Mouse (Mus musculus) heart, embryonic 13.5 days (tissue): Measurements from ENCODE around the gene 1700061G19Rik. TPM values are rescaled to one million over a fixed set of nuclear protein-coding genes. Genes with fewer than 3 reads are reported as not detected.
A peak's percentile ranks its signal among the peaks of the same experiment; 100 is the strongest.

Experiments used
- ATAC-seq: fragments of 200-750 bp; cut with Nextera tagmentation; 2 replicates; pipeline ENCODE4 v1.8.0; 2017; ENCODE audit warnings: moderate TSS enrichment; ENCODE audit not compliant: insufficient number of reproducible peaks, low FRiP score, low TSS enrichment; ENCODE audit errors: extremely low read depth
- H3K27ac ChIP-seq: fragments of 300-500 bp; sonication (generic); replicated peaks from 2 replicates; pipeline ENCODE4 v1.5.1; 2015; ENCODE audit warnings: moderate library complexity, mild to moderate bottlenecking, inconsistent platforms
- H3K27me3 ChIP-seq: fragments of 300-500 bp; sonication (generic); replicated peaks from 2 replicates; pipeline ENCODE4 v1.6.1; 2015; ENCODE audit warnings: mild to moderate bottlenecking, inconsistent platforms
- H3K36me3 ChIP-seq: fragments of 300-500 bp; sonication (generic); 2 replicates; pipeline ENCODE4 v1.6.1; 2015; ENCODE audit warnings: mild to moderate bottlenecking, inconsistent platforms
- H3K4me1 ChIP-seq: fragments of 300-500 bp; sonication (generic); 2 replicates; pipeline ENCODE4 v1.6.1; 2015; ENCODE audit warnings: inconsistent platforms
- H3K4me2 ChIP-seq: fragments of 300-500 bp; sonication (generic); 2 replicates; pipeline ENCODE4 v1.6.1; 2015; ENCODE audit warnings: inconsistent platforms, mild to moderate bottlenecking, moderate library complexity
- H3K4me3 ChIP-seq: fragments of 300-500 bp; sonication (generic); 2 replicates; pipeline ENCODE4 v1.5.1; 2015; ENCODE audit warnings: moderate library complexity, mild to moderate bottlenecking, inconsistent platforms
- H3K9ac ChIP-seq: fragments of 300-500 bp; sonication (generic); 2 replicates; pipeline ENCODE4 v1.6.1; 2015; ENCODE audit warnings: inconsistent platforms, mild to moderate bottlenecking, moderate library complexity
- H3K9me3 ChIP-seq: fragments of 300-500 bp; sonication (generic); 2 replicates; pipeline ENCODE4 v1.6.1; 2016; ENCODE audit warnings: inconsistent platforms
- WGBS: fragments of 180-500 bp; shearing (Covaris S2); methylation state at CpG from one replicate; pipeline ENCODE4 v1.1.7; 2015; ENCODE audit warnings: mixed read lengths; 5-methylcytosine and 5-hydroxymethylcytosine counted together
- polyA plus RNA-seq: library from polyadenylated mRNA; unstranded; fragments of >200 nt; fragmentation: Nextera tagmentation; extraction: Ambion mirVana; gene quantifications from 2 replicates; pipeline ENCODE4 v1.2.1, GENCODE M21; 2015

Gene 1700061G19Rik
- 0.24 and 0.37 TPM in 2 replicates for polyA plus RNA-seq

DNA sequence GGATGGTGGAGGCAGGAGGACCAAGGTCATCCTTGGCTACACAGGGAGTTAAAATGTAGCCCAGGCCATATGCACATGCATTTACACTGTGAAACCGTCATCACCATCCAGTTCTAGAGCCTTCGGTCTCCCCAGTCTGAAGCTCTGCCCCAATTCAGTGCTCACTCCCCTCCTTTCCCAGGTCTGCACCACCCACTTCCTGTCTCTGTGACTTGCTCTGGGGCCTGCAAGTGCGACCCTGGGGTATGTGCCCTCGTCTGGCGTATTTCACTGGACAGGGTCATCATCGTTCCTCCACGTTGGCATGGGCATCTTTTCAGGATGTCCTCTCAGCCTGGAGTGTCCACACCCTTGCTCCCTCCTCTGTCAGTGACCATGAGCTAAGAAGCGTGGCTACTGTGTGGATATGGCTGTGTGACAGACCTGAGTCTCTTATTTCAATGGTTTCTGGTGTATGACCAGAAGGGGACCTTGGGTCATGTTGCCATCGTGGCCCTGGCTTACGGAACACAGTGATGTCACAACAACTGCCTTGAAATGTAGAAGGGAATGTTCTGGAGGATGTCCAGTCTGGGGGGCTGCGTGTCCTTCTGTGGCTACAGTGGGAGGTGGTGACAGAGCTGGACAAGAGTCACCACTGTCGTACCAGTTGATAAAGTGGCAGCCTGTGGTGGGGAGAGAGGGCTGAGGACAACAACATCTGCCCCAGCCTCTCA is at the start of gene 1700061G19Rik:
Gene 1700061G19Rik, plus strand, starts transcription at position 542 of the 716 bp plus-strand sequence.
- H3K9ac ChIP-seq: no peak within 1 kb of the TSS
- H3K27me3 ChIP-seq: no peaks in the 10 kb centered on the region
- H3K4me1 ChIP-seq: no peaks in the 10 kb centered on the region
- no peaks in the 10 kb centered on the region for H3K9me3 ChIP-seq
- H3K36me3 ChIP-seq: no peaks in the 10 kb centered on the region
- no peak within 1 kb of the TSS for H3K4me2 ChIP-seq
- H3K27ac ChIP-seq: no peak within 1 kb of the TSS
- H3K4me3 ChIP-seq: no peak within 1 kb of the TSS
- WGBS: 63% methylated on average over 12 of the region's 12 CpGs
- ATAC-seq: no peak

DNA sequence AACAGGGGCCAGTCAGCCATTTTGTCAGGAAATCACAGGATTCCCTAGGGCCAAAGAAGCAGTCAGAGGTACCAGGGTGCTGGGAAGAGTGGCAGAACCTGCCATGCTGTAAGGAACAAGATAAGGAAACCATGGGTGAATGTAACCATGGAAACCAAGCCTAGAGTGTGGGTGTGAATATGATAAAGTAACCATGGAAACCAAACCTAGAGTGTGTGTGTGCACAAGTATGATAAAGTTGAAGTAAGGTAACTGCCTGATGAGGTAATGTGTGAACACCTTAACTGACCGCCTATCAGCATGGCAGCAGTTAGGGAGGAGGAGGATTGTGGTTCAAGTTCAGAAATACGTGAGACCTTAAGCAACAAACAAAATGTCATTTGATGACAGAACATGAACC is 48.6 kb upstream of the 1700061G19Rik start:
- Histone ChIP-seq H3K9ac (no peak overlapping the region), H3K27ac (no peak overlapping the region), H3K9me3 (no peaks in the 10 kb centered on the region), H3K27me3 (peaks cover 20% of the 10 kb centered on the region; the same call in 1 of the 2 replicates), H3K4me2 (no peak overlapping the region), H3K4me1 (peaks cover 20% of the 10 kb centered on the region), H3K36me3 (no peaks in the 10 kb centered on the region), H3K4me3 (no peak overlapping the region)
- no peak for ATAC-seq
- WGBS: 79% methylated on average over 2 of the region's 2 CpGs

DNA sequence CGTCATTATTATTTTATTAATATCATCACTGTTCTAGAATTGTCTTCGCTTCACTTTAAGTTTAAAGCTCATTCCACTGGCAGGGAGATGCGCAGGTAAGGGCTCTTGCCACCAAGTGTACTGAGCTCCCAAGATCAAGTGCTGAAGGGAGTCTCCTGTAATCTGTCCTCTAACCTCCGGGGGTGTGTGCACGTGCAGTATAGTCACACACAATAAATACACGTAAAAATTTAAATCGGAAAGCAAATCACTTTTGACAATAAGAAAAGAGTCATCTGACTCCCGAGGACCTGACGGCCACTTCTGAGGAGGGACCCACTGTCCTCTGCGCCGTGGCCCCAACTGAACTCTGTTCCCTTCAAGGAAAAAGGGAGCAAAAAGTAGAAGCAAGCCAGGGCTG is 46.1 kb upstream of the 1700061G19Rik start:
- peak overlapping the region; percentile 84 for H3K9ac ChIP-seq
- peaks cover 30% of the 10 kb centered on the region; the same call in 1 of the 2 replicates for H3K27me3 ChIP-seq
- H3K27ac ChIP-seq: no peak overlapping the region
- H3K4me1 ChIP-seq: peaks cover 21% of the 10 kb centered on the region
- H3K9me3 ChIP-seq: no peaks in the 10 kb centered on the region
- WGBS: 40% methylated on average over 11 of the region's 11 CpGs
- no peak for ATAC-seq
- H3K36me3 ChIP-seq: no peaks in the 10 kb centered on the region
- peak overlapping the region; percentile 97 for H3K4me2 ChIP-seq
- H3K4me3 ChIP-seq: peak overlapping the region; percentile 75

DNA sequence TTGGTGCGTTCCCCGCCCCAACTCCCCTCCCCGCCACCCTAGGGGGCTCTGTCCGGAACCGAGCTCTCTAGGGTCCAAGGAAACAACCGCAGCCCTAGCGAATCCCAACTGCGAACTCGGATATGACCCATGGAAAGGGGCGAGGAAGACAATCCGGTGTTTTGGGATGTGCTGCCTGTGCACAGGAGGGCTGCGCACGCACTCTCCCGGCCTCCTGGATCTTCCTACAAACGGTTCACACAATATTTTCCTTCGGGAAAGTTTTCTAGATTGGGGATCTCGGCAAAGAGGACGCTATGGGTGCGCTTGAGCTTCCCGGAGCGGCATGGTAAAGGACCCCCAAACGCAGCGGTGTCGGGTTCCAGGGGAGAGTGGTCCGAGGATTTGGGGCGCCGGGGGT is 45.5 kb upstream of the 1700061G19Rik start:
- no peak for ATAC-seq
- Histone ChIP-seq H3K9ac (peak overlapping the region; percentile 84), H3K36me3 (no peaks in the 10 kb centered on the region), H3K27me3 (peaks cover 30% of the 10 kb centered on the region; the same call in 1 of the 2 replicates), H3K4me3 (peak overlapping the region; percentile 75), H3K4me2 (peak overlapping the region; percentile 97), H3K9me3 (no peaks in the 10 kb centered on the region), H3K4me1 (peaks cover 21% of the 10 kb centered on the region), H3K27ac (no peak overlapping the region)
- 1% methylated on average over 27 of the region's 27 CpGs for WGBS

DNA sequence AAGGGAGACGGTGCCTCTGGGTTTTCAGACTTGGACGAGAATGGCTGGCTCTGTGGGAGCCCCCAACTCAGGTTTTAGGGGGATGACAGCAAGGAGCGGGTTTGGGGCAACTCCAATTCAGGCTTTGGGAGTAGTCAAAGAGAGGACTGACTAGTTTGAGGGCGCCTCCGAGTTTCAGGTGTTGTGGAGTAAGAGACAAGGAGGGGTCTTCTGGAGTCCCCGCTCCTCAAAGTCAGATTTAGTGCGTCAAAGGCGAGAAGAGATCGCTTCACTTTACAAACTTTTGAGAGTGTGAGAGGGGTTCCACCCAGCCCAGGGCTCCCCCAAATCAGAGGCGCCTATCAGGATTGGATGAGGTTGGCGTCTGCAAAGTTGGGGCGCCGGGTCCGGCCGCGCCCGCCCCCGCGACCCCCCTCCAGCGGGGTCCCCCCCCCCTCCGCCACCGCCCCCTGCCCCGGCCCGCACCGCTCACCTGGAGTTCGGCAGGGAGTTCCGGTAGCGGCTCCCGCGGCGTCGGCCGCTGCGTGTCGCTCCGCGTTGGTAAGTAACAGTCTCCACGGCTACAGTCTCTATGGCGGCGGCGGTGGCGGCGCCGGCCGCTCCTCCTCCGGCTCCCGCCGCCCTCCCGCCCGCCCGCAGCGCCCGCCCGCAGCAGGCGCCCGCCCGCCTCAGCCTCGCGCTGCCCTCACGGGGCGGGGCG is 44.7 kb upstream of the 1700061G19Rik start, which contains the start of gene Rfx2:
Gene Rfx2, minus strand, starts transcription at position 603 of the 700 bp plus-strand sequence.
- H3K27me3 ChIP-seq: peaks cover 30% of the 10 kb centered on the region; the same call in 1 of the 2 replicates
- peak within 1 kb of the TSS; percentile 84 for H3K9ac ChIP-seq
- WGBS: under 1% methylated on average over 48 of the region's 62 CpGs
- no peak within 1 kb of the TSS; the same call in 1 of the 2 replicates for H3K27ac ChIP-seq
- no peaks in the 10 kb centered on the region for H3K36me3 ChIP-seq
- peak within 1 kb of the TSS; percentile 97 for H3K4me2 ChIP-seq
- H3K9me3 ChIP-seq: no peaks in the 10 kb centered on the region
- H3K4me3 ChIP-seq: peak within 1 kb of the TSS; percentile 75
- no peak; the same call in 1 of the 2 replicates for ATAC-seq
- peaks cover 21% of the 10 kb centered on the region for H3K4me1 ChIP-seq

DNA sequence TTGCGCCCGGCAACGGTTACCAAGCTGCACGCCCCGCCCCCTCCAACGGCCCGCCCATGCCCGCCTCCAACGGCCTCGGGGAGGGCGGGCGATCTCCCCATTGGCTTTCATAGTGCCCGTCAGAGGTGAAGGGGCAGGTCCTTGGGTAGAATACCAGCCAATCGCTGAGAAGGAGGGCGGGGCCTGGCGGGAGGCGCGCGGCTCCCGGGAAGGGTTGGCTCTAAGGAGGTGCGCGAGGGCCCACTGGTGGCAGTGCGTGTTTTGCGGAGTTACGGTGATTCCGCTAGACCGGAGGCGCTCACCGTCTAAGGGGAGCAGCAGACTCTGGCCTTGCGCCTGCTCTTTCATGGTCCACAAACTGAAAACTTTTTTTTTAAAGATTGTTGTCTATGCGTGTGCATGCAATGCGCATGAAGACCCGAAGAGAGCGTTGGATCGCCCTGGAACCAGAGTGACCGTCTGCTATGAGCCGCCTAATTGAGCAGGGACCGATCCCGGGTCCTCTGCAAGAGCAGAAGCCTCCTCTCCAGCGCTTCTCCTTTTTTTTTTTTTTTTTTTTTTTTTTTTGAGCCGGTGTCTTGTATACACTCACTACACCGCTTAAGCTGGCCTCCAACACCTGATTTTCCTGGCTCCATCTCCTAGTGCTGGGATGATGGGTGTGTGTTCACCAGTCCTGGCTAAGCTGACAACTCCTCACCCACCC is 44.0 kb upstream of the 1700061G19Rik start:
- Histone ChIP-seq H3K4me3 (peak overlapping the region; percentile 75), H3K9me3 (no peaks in the 10 kb centered on the region), H3K27me3 (peaks cover 31% of the 10 kb centered on the region; the same call in 1 of the 2 replicates), H3K36me3 (no peaks in the 10 kb centered on the region), H3K27ac (no peak overlapping the region), H3K4me2 (peak overlapping the region; percentile 97), H3K9ac (peak overlapping the region; percentile 66), H3K4me1 (peaks cover 21% of the 10 kb centered on the region)
- peak; percentile 98 for ATAC-seq
- WGBS: under 1% methylated on average over 41 of the region's 42 CpGs

DNA sequence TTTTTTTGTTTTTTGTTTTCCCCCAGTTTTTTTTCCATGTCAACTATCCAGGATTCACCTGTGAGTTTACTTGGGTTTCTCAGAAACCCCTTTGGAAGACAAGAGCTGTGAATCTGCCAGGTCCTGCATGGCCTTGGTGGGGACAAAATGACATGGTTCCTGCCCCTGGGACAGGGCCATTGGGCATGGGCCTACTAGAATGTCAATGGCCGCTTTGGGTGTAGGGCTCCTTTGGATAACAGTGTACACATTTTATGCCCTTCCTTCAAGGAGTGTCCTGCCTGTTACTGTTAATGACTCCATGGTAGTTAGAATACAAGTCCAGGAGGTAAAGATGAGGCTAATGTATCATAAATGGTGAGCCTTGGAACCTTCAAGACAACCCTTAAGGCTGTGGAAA is 42.4 kb upstream of the 1700061G19Rik start:
- WGBS: 72% methylated on average over 1 of the region's 1 CpGs
- Histone ChIP-seq H3K36me3 (no peaks in the 10 kb centered on the region), H3K4me2 (no peak overlapping the region), H3K4me3 (no peak overlapping the region), H3K9ac (no peak overlapping the region), H3K27me3 (peaks cover 44% of the 10 kb centered on the region), H3K27ac (no peak overlapping the region), H3K9me3 (no peaks in the 10 kb centered on the region), H3K4me1 (peaks cover 16% of the 10 kb centered on the region)
- no peak for ATAC-seq

DNA sequence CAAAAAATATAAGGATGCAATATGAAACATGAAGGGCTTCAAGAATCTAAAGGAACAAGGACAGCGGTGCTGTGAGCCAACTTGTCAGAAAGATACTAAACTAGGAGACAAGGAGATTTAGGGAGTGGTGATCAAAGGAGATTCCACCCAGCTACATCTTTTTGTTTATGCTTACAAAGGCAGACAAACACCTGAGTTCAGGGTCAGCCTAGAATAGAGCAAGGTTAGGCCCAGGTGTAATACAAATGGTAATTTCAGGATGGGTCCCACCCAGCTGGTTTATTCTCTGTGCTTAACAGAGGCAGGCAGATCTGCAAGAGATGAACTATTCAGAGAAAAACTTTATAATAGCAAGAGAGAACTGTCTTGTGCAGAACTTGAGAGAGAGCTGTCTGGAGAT is 41.9 kb upstream of the 1700061G19Rik start:
- H3K9ac ChIP-seq: no peak overlapping the region
- no peak overlapping the region for H3K4me2 ChIP-seq
- no peak overlapping the region for H3K27ac ChIP-seq
- no peak for ATAC-seq
- no peaks in the 10 kb centered on the region for H3K9me3 ChIP-seq
- no peaks in the 10 kb centered on the region for H3K36me3 ChIP-seq
- H3K4me1 ChIP-seq: peaks cover 16% of the 10 kb centered on the region
- no peak overlapping the region for H3K4me3 ChIP-seq
- peaks cover 43% of the 10 kb centered on the region for H3K27me3 ChIP-seq
- WGBS: 90% methylated on average over 1 of the region's 1 CpGs

DNA sequence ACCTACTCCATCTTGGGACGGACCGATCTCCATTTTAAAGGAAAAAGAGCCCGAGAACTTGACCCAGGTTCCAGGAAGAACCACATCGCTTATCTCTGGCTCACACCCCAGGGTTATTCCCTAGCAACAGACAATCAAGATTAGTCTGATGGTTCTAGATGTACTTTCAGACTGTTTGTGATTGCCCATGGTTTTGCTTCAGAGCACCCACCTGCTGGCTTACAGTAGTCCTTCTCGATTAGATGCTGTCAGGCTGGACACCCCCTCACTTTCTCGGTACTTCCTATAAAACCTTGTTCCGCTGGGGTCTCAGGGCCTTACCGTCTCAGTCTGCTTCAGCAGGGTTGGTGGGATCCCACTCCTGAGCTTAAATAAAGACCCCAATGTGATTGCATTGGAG is 38.9 kb upstream of the 1700061G19Rik start:
- Histone ChIP-seq H3K27ac (no peak overlapping the region), H3K27me3 (peaks cover 41% of the 10 kb centered on the region), H3K9ac (no peak overlapping the region), H3K4me3 (no peak overlapping the region), H3K4me2 (no peak overlapping the region), H3K36me3 (no peaks in the 10 kb centered on the region), H3K4me1 (peaks cover 4% of the 10 kb centered on the region; the same call in 1 of the 2 replicates), H3K9me3 (no peaks in the 10 kb centered on the region)
- 80% methylated on average over 8 of the region's 8 CpGs for WGBS
- no peak for ATAC-seq

DNA sequence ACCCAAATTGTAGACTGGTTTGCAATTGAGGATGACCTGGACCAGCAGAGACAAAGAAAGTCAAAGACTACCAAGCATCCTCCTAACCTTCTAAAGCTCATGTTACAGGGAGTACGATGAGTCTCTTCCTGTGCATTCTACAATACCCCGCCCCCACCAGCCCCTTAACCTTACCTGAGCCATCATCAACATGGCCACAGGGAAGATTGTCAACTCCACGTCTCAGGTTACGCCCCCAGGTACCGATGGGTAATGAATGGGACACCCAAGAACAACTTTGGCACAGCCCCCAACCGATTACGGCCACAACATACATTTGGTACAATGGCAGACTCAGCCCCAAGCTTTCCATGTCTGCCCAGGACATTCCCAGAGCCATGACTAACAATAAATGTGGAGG is 34.8 kb upstream of the 1700061G19Rik start:
- no peak overlapping the region for H3K9ac ChIP-seq
- H3K27ac ChIP-seq: no peak overlapping the region
- no peak overlapping the region for H3K4me2 ChIP-seq
- peaks cover 31% of the 10 kb centered on the region for H3K27me3 ChIP-seq
- H3K4me1 ChIP-seq: no peaks in the 10 kb centered on the region
- H3K4me3 ChIP-seq: no peak overlapping the region
- no peaks in the 10 kb centered on the region for H3K9me3 ChIP-seq
- no peaks in the 10 kb centered on the region for H3K36me3 ChIP-seq
- ATAC-seq: no peak
- 78% methylated on average over 7 of the region's 7 CpGs for WGBS

DNA sequence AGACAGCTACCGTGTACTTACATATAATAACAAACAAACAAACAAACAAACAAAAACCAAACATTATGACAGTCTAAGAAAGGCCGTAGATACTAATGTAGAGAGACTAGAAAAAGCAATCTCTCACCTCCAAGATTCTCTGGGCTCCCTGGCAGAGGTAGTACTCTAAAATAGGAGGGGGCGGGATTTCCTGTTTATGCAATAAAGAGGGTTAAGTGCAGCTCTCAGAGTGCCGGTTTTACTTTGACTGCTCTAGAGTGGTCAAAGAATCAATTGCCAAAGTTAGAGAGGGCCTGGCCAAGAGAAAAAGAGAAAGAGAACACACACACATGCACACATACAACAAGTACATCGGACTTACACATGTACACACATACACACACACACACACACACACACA is 33.1 kb upstream of the 1700061G19Rik start:
- Histone ChIP-seq H3K4me3 (no peak overlapping the region), H3K9ac (no peak overlapping the region), H3K27me3 (peaks cover 21% of the 10 kb centered on the region), H3K27ac (no peak overlapping the region), H3K4me2 (no peak overlapping the region), H3K4me1 (no peaks in the 10 kb centered on the region), H3K9me3 (no peaks in the 10 kb centered on the region), H3K36me3 (no peaks in the 10 kb centered on the region)
- 77% methylated on average over 5 of the region's 5 CpGs for WGBS
- no peak for ATAC-seq
